7 mouse cellular contexts compared by ENCODE assay signal in the genomic region with DNA sequence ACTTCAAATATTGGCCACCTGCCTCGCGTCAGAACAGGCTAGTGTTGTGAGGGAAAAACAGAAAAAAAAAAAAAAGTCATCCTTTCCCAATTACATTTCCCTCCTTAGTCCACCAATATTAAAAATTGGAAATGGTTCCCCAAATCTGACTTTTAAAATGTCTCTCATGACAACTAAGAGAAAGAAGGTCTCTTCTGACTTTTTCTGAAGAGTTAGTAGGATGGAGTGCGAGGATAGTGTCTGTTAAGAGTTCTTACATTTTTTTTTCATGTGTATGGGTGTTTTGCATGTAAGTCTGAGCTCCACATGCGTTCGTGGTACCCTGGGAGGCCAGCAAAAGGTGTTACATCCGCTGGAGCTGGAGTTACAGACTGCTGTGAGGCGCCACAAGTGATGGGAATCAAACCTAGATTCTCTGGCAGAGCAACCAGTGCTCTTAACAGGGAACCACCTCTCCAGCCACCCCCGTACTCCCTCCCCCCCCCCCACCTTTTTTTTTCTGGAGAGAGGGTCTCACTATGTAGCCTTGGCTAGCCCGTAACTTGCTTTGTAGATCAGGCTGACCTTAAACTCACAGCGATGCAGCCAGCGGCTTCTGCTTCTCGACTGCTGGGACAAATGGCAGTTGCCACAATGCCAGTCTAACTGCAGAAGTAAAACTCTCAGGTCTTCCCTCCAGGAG. TPM values are rescaled to one million over a fixed set of nuclear protein-coding genes. Genes with fewer than 3 reads are reported as not detected.
DNase-seq lines count a peak whose midpoint lies in the region; ATAC-seq and TF ChIP-seq lines count a peak whose summit lies in the region.

No protein-coding gene starts in this region.

- no peak for TF ChIP-seq CTCF in cortical plate, adult 2 months (IDR thresholded peaks at IDR 0.05; ENCODE audit: extremely low read depth, insufficient read depth, low read length)
- TF ChIP-seq CTCF in heart, postnatal 0 days (IDR thresholded peaks at IDR 0.05; ENCODE audit: low read depth), result no peak; the same call in none of the 2 replicates

- H3K27ac ChIP-seq in cortical plate, adult 2 months (ENCODE audit: insufficient read depth, low read length), result no peak overlapping the region
- H3K27ac ChIP-seq in heart, postnatal 0 days (ENCODE audit: low read depth), result peak overlapping the region; percentile 90
- peak overlapping the region; percentile 89 for H3K27ac ChIP-seq in liver, embryonic 13.5 days

- H3K9ac ChIP-seq in heart, postnatal 0 days (replicated peaks; ENCODE audit: low read depth, low read length), result peak overlapping the region; percentile 89
- peak overlapping the region; percentile 92 for H3K9ac ChIP-seq in liver, embryonic 13.5 days

- TF ChIP-seq EP300 in heart, postnatal 0 days (IDR thresholded peaks at IDR 0.05; ENCODE audit: low read depth), result no peak

- 0% methylated on average over 11 of the region's 12 CpGs for WGBS in heart, postnatal 0 days
- under 1% methylated on average over 12 of the region's 12 CpGs for WGBS in liver, embryonic 13.5 days (ENCODE audit: insufficient replicate concordance)

- peaks cover 19% of the 10 kb centered on the region for H3K36me3 ChIP-seq in heart, postnatal 0 days (replicated peaks; ENCODE audit: control insufficient read depth, insufficient read depth, low read length)
- H3K36me3 ChIP-seq in liver, embryonic 13.5 days, result peaks cover 13% of the 10 kb centered on the region

- peak; percentile 14 for DNase-seq in spleen, adult 12 weeks (ENCODE audit: low spot score)
- no peak for DNase-seq in spleen, postnatal 14 days (ENCODE audit: low spot score in 2 of 2)
- peak; percentile 71 for DNase-seq in heart, postnatal 0 days (ENCODE audit: low spot score)
- DNase-seq in liver, embryonic 13.5 days, result peak; percentile 26
- DNase-seq in skeletal muscle tissue, adult 2 months (ENCODE audit: low read depth, low spot score), result peak; percentile 32

- peak overlapping the region; percentile 88 for H3K4me3 ChIP-seq in cortical plate, adult 2 months (ENCODE audit: insufficient read depth, low read length)
- H3K4me3 ChIP-seq in heart, postnatal 0 days (ENCODE audit: low read depth, low read length), result peak overlapping the region; percentile 95
- H3K4me3 ChIP-seq in liver, embryonic 13.5 days (replicated peaks), result peak overlapping the region; percentile 95

- no peaks in the 10 kb centered on the region for H3K27me3 ChIP-seq in heart, postnatal 0 days (ENCODE audit: control insufficient read depth, insufficient read depth, low read length)
- no peaks in the 10 kb centered on the region for H3K27me3 ChIP-seq in liver, embryonic 13.5 days

- H3K4me1 ChIP-seq in cortical plate, adult 2 months (ENCODE audit: control insufficient read depth, insufficient read depth, low read length), result peaks cover 2% of the 10 kb centered on the region
- H3K4me1 ChIP-seq in heart, postnatal 0 days (ENCODE audit: control insufficient read depth, insufficient read depth), result peaks cover 21% of the 10 kb centered on the region
- peaks cover 49% of the 10 kb centered on the region for H3K4me1 ChIP-seq in liver, embryonic 13.5 days (replicated peaks)

- TF ChIP-seq POLR2A in cortical plate, adult 2 months (IDR thresholded peaks at IDR 0.05; ENCODE audit: extremely low read depth, insufficient read depth, low read length), result no peak

- H3K9me3 ChIP-seq in heart, postnatal 0 days (replicated peaks; ENCODE audit: control insufficient read depth, low read length), result no peaks in the 10 kb centered on the region
- no peaks in the 10 kb centered on the region for H3K9me3 ChIP-seq in liver, embryonic 13.5 days (replicated peaks)

- H3K4me2 ChIP-seq in heart, postnatal 0 days (ENCODE audit: low read depth, low read length), result peak overlapping the region; percentile 99
- H3K4me2 ChIP-seq in liver, embryonic 13.5 days, result peak overlapping the region; percentile 99

- ATAC-seq in heart, postnatal 0 days (ENCODE audit: insufficient read depth, low read depth), result peak; percentile 62; the same call in 1 of the 2 replicates
- ATAC-seq in liver, embryonic 13.5 days (ENCODE audit: low read depth), result no peak
- no peak for ATAC-seq in frontal cortex, adult (ENCODE audit: low TSS enrichment)

RNA-seq across cellular contexts. Expression of gene Anks1, which starts 0.8 kb away (rescaled TPM):
- 35.8 and 39.8 TPM in 2 replicates for polyA plus RNA-seq in cortical plate, adult 2 months (2012; rRNA removed)
- 31.3 and 55.4 TPM in 2 replicates for total RNA-seq in heart, postnatal 0 days (2014; rRNA removed; ENCODE audit: low replicate concordance)
- 7.7 and 11.0 TPM in 2 replicates for polyA plus RNA-seq in heart, postnatal 0 days (2015; fragmentation: Nextera tagmentation; extraction: Ambion mirVana)
- 3.1 and 4.0 TPM in 2 replicates for polyA plus RNA-seq in liver, embryonic 13.5 days (2015; fragmentation: Nextera tagmentation; extraction: Ambion mirVana)

RNA-seq across cellular contexts. Expression of gene Taf11, which starts 1.3 kb away (rescaled TPM):
- polyA plus RNA-seq in cortical plate, adult 2 months (2012; rRNA removed), result 45.2 and 63.0 TPM in 2 replicates
- total RNA-seq in heart, postnatal 0 days (2014; rRNA removed; ENCODE audit: low replicate concordance), result 9.2 and 12.1 TPM in 2 replicates
- 39.8 and 39.9 TPM in 2 replicates for polyA plus RNA-seq in heart, postnatal 0 days (2015; fragmentation: Nextera tagmentation; extraction: Ambion mirVana)
- 32.4 and 37.8 TPM in 2 replicates for polyA plus RNA-seq in liver, embryonic 13.5 days (2015; fragmentation: Nextera tagmentation; extraction: Ambion mirVana)

RNA-seq across cellular contexts. Expression of gene Uhrf1bp1, which starts 52.1 kb away (rescaled TPM):
- 9.1 and 10.6 TPM in 2 replicates for polyA plus RNA-seq in cortical plate, adult 2 months (2012; rRNA removed)
- 5.3 and 12.3 TPM in 2 replicates for total RNA-seq in heart, postnatal 0 days (2014; rRNA removed; ENCODE audit: low replicate concordance)
- polyA plus RNA-seq in heart, postnatal 0 days (2015; fragmentation: Nextera tagmentation; extraction: Ambion mirVana), result 1.4 and 1.9 TPM in 2 replicates
- polyA plus RNA-seq in liver, embryonic 13.5 days (2015; fragmentation: Nextera tagmentation; extraction: Ambion mirVana), result 2.0 and 3.5 TPM in 2 replicates

Comparison
In these comparisons a context has a peak if more than half of its experiments do, and no peak if none do; other contexts are left out.
1. DNase-seq: peak in spleen, adult 12 weeks (single experiment), heart, postnatal 0 days (single experiment), liver, embryonic 13.5 days (single experiment) and skeletal muscle tissue, adult 2 months (single experiment); none in spleen, postnatal 14 days (0 of 2).
2. Peak in every context shown above with its lines, with median percentiles within 50 percentile points of each other: H3K4me3 ChIP-seq.